Mouse (Mus musculus): ENCODE results near the gene Nsun4.

- TF ChIP-seq POLR2A (IDR thresholded peaks at IDR 0.05; ENCODE audit: borderline replicate concordance, extremely low read depth, low read depth, low read length) (no peak), CTCF (IDR thresholded peaks at IDR 0.05; ENCODE audit: insufficient read depth, low read length) (no peak)
These were observed 11.5 kb downstream of the Nsun4 start for GRCm38 (mm10) chr4:116042186-116042585.
